In the genomic region with DNA sequence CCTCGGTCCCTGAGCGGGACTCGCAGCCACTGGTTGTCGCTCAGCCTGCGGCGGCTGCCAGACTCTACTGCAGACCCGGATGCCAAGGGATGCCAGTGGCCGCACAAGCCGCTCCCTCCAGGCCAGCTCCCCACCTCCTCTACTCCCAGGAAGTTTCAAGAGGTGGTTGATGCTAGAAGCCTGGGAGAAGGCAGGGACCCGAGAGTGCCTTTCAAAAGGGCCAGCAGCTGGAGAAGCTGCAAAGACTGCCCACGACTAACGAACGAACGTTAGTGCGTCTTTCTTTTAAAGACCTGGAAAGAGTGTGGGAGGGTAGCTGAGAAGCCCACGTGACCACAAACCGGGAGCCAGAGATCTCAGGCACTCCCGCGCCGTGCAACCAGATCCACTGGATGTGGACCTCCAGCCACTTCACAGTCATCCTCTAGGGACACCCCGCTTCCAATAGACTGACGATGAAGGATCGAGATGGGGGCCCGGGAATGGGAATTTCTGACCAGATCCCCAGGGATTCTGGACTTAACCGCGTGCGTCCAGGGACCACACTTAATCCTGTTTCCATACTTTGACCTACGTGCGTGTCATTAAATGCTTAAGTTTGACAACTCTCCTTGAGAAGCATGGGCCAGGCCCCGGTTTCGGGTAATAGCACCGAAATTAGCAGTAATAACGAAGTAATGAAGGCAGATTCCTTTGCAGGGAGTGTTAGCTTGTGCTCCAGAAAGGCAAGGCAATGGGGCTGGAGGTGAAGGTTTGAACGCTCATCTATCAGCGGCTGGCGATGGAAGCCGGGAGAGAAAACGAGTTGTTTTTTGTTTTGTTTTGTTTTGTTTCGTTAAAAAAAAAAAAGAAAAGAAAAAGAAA, we compare ENCODE assay signal across 8 mouse cellular contexts. TPM values are rescaled to one million over a fixed set of nuclear protein-coding genes. Genes with fewer than 3 reads are reported as not detected.
DNase-seq lines count a peak whose midpoint lies in the region; ATAC-seq and TF ChIP-seq lines count a peak whose summit lies in the region.

Esr2 (minus strand) TSS at position 260 of the 864 bp plus-strand sequence.

- ATAC-seq in hindbrain, embryonic 16.5 days: peak; percentile 80
- ATAC-seq in lung, embryonic 14.5 days (ENCODE audit: insufficient read depth): peak; percentile 78
- peak; percentile 82 for ATAC-seq in neural tube, embryonic 13.5 days (ENCODE audit: low read depth)

- WGBS in hindbrain, embryonic 16.5 days: under 1% methylated on average over 39 of the region's 39 CpGs
- WGBS in lung, embryonic 14.5 days: under 1% methylated on average over 39 of the region's 39 CpGs
- under 1% methylated on average over 39 of the region's 39 CpGs for WGBS in neural tube, embryonic 13.5 days

- no peaks in the 10 kb centered on the region for H3K27me3 ChIP-seq in hindbrain, embryonic 16.5 days (replicated peaks; ENCODE audit: control insufficient read depth, insufficient read depth, low read length)
- 0 out of 2 replicates have a peak, but pooled peaks cover 8% of the 10 kb centered on the region for H3K27me3 ChIP-seq in lung, embryonic 14.5 days (ENCODE audit: insufficient read depth, low read length)
- H3K27me3 ChIP-seq in neural tube, embryonic 13.5 days: peaks cover 20% of the 10 kb centered on the region

- H3K4me2 ChIP-seq in hindbrain, embryonic 16.5 days (ENCODE audit: low read length): peak within 1 kb of the TSS; percentile 93
- H3K4me2 ChIP-seq in lung, embryonic 14.5 days: peak within 1 kb of the TSS; percentile 100
- peak within 1 kb of the TSS; percentile 97 for H3K4me2 ChIP-seq in neural tube, embryonic 13.5 days

- no peaks in the 10 kb centered on the region for H3K36me3 ChIP-seq in hindbrain, embryonic 16.5 days (ENCODE audit: control insufficient read depth, insufficient read depth, low read length)
- H3K36me3 ChIP-seq in lung, embryonic 14.5 days (ENCODE audit: insufficient read depth): no peaks in the 10 kb centered on the region
- H3K36me3 ChIP-seq in neural tube, embryonic 13.5 days: no peaks in the 10 kb centered on the region

- DNase-seq in layer of hippocampus, adult 2 months (ENCODE audit: low spot score in 2 of 2): no peak
- DNase-seq in layer of hippocampus, postnatal 25 days (ENCODE audit: extremely low spot score in 1 of 2, low spot score in 1 of 2): no peak
- peak; percentile 38 for DNase-seq in adrenal gland, postnatal 10 days
- DNase-seq in lung, embryonic 14.5 days: peak; percentile 71
- no peak for DNase-seq in MN1 (ENCODE audit: low spot score)

- H3K9me3 ChIP-seq in hindbrain, embryonic 16.5 days (ENCODE audit: control insufficient read depth, low read length): no peaks in the 10 kb centered on the region
- H3K9me3 ChIP-seq in lung, embryonic 14.5 days (ENCODE audit: low read depth, low read length): no peaks in the 10 kb centered on the region
- H3K9me3 ChIP-seq in neural tube, embryonic 13.5 days: no peaks in the 10 kb centered on the region

- TF ChIP-seq CTCF in layer of hippocampus, adult 2 months (conservative IDR thresholded peaks at IDR 0.05): no peak
- no peak for TF ChIP-seq CTCF in embryonic fibroblast, embryonic 13.5 days (IDR thresholded peaks at IDR 0.05; ENCODE audit: borderline replicate concordance, insufficient read depth, low read length)
- TF ChIP-seq CTCF in lung, embryonic 14.5 days (IDR thresholded peaks at IDR 0.05; ENCODE audit: low read depth): no peak

- H3K9ac ChIP-seq in hindbrain, embryonic 16.5 days (ENCODE audit: low read depth, low read length): peak within 1 kb of the TSS; percentile 55
- peak within 1 kb of the TSS; percentile 53 for H3K9ac ChIP-seq in lung, embryonic 14.5 days
- peak within 1 kb of the TSS; percentile 65 for H3K9ac ChIP-seq in neural tube, embryonic 13.5 days

- H3K4me3 ChIP-seq in layer of hippocampus, adult 2 months: peak within 1 kb of the TSS; percentile 51
- H3K4me3 ChIP-seq in embryonic fibroblast, embryonic 13.5 days (ENCODE audit: insufficient read depth, low read length): peak within 1 kb of the TSS; percentile 40
- peak within 1 kb of the TSS; percentile 52 for H3K4me3 ChIP-seq in hindbrain, embryonic 16.5 days (ENCODE audit: low read length)
- peak within 1 kb of the TSS; percentile 45 for H3K4me3 ChIP-seq in lung, embryonic 14.5 days (ENCODE audit: low read depth, low read length)
- peak within 1 kb of the TSS; percentile 43 for H3K4me3 ChIP-seq in neural tube, embryonic 13.5 days

- TF ChIP-seq POLR2A in embryonic fibroblast, embryonic 13.5 days (IDR thresholded peaks at IDR 0.05; ENCODE audit: low read depth, low read length): no peak

- H3K27ac ChIP-seq in layer of hippocampus, adult 2 months: no peak within 1 kb of the TSS
- H3K27ac ChIP-seq in embryonic fibroblast, embryonic 13.5 days (ENCODE audit: insufficient read depth, low read length): no peak within 1 kb of the TSS
- no peak within 1 kb of the TSS for H3K27ac ChIP-seq in hindbrain, embryonic 16.5 days (ENCODE audit: low read depth, low read length)
- H3K27ac ChIP-seq in lung, embryonic 14.5 days (ENCODE audit: low read depth): no peak within 1 kb of the TSS
- H3K27ac ChIP-seq in neural tube, embryonic 13.5 days (replicated peaks): no peak within 1 kb of the TSS

- no peaks in the 10 kb centered on the region for H3K4me1 ChIP-seq in embryonic fibroblast, embryonic 13.5 days (ENCODE audit: control insufficient read depth, insufficient read depth, low read length)
- peaks cover 8% of the 10 kb centered on the region; the same call in 1 of the 2 replicates for H3K4me1 ChIP-seq in hindbrain, embryonic 16.5 days (ENCODE audit: control insufficient read depth, insufficient read depth, low read depth, low read length)
- no peaks in the 10 kb centered on the region for H3K4me1 ChIP-seq in lung, embryonic 14.5 days (ENCODE audit: insufficient read depth)
- H3K4me1 ChIP-seq in neural tube, embryonic 13.5 days (replicated peaks): peaks cover 9% of the 10 kb centered on the region

RNA-seq across cellular contexts. Expression of gene Esr2, which starts in this region (rescaled TPM):
- under 1 TPM in 1 of 2 experiments, not detected in 1; 0.23 TPM for total RNA-seq in layer of hippocampus, adult 2 months (2021)
- under 1 TPM; 0.28 to 0.37 TPM for total RNA-seq in layer of hippocampus, postnatal 25 days (2021)
- total RNA-seq in adrenal gland, postnatal 10 days (2021): not detected
- polyA plus RNA-seq in embryonic fibroblast, embryonic 13.5 days (2011; ENCODE audit: insufficient read length, low read depth, missing spikeins): 0.37 and 0.50 TPM in 2 replicates
- 0.30 and 0.34 TPM in 2 replicates for polyA plus RNA-seq in hindbrain, embryonic 16.5 days (2015; fragmentation: Nextera tagmentation; extraction: Ambion mirVana)
- 0.26 and 0.46 TPM in 2 replicates for polyA plus RNA-seq in lung, embryonic 14.5 days (2014; fragmentation: Nextera tagmentation; extraction: Ambion mirVana)
- 0.10 and 0.27 TPM in 2 replicates for polyA plus RNA-seq in neural tube, embryonic 13.5 days (2015; fragmentation: Nextera tagmentation; extraction: Ambion mirVana)

Comparison
In these comparisons a context has a peak if more than half of its experiments do, and no peak if none do; other contexts are left out.
1. Peak in DNase-seq in adrenal gland, postnatal 10 days; RNA of the gene not detected or under 1 TPM.
2. Peak in ATAC-seq, H3K4me3 ChIP-seq, H3K9ac ChIP-seq and H3K4me2 ChIP-seq in hindbrain, embryonic 16.5 days; RNA of the gene not detected or under 1 TPM.
3. Peak in DNase-seq, ATAC-seq, H3K4me3 ChIP-seq, H3K9ac ChIP-seq and H3K4me2 ChIP-seq in lung, embryonic 14.5 days; RNA of the gene not detected or under 1 TPM.
4. Peak in ATAC-seq, H3K4me3 ChIP-seq, H3K9ac ChIP-seq and H3K4me2 ChIP-seq in neural tube, embryonic 13.5 days; RNA of the gene not detected or under 1 TPM.